Mouse (Mus musculus) thymus, adult 18-20 months (tissue): ENCODE data around the gene Atxn7l2.
A peak's percentile ranks its signal among the peaks of the same experiment; 100 is the strongest.

Experiments
- DNase-seq, 2 experiments: peaks; one replicate each; pipeline ENCODE4 v3.0.0; 2022; ENCODE audit warnings: mixed read lengths in 2 of 2

Gene Atxn7l2

DNA sequence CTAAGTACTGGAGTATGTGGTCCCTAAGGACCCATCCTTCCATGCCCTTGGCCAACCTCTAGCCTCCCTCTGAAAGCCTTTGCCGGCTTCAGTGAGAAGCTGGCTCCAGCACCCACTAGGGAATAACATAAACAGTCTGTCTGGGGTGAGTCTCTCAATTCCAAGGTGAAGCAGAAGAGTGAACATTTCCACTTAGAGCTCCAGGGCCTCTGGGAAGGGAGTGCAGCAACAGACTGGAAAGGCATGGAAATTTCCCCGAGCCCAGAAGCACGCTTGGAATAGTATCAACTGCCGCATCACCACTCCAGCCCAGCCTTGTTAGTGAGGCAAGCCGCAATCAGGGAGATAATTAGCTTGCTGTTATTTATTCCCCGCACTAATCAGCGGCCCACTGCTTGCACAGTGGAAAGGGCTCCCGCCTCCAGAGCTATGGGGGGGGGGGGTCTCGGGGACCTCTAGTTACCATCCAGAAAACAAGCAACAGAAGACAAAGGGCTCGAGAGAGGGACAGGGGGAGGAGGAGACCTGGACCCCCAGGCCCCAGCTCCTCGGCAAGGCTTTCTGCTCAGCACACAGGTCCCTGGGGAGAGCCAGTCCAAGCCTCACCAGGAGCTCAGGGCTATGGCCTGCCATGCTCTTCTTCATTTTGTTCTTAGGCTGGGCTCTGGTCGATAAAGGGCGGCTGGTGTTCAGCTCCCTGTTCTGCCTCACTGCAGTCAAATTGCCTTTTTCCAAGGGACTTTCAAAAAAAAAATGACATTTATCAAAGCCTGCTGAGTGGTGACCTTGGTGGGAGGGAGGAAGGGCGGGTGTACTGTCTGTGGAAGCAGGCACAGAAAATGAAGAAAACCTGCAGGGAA lies 35.8 kb downstream of the Atxn7l2 start:
- DNase-seq, result no peak

GRCm38 (mm10) chr3:108169199-108169598 lies 41.5 kb downstream of the Atxn7l2 start:
- DNase-seq, result no peak

- DNase-seq, result no peak
Measured at GRCm38 (mm10) chr3:108167499-108167898, 43.2 kb downstream of the Atxn7l2 start.

- no peak for DNase-seq
Measured at GRCm38 (mm10) chr3:108166486-108167211, 44.1 kb downstream of the Atxn7l2 start.

DNA sequence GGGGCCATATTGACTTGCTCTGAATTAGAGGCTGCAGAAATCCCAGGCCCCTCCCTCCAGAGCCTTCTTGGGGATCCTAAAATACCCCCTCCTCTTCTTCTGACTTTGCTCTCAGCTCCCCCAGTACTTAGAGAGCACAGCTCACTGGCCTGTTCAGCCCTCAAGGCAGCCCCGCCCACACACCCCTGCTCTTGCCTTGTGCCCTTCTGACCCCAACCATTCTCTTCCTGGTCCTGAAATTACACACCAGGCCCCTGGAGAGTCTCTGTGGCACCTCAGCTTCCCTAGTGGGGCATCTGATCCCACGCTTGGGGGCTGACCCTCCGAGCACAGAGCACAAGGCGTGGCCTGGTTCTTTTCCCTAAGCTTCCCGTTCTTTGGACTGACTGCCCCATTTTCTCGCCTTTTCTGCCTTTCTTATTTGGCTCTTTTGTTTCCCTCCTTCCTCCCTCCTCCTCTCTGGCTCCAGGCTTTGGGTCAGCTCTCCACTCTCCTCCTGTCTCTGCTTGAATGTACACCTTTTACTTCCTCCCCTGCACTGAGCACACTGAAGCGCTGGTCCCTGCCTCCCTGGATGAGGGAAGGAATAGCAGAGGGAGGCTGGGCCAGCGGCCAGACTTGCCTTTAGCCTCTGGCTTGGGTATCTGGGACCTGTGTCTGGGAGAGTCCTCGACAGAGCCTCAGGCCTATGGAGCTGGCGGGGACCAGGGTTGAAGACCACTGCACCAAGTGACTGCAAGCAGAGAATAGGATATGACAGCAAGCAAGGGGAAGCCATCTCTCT lies 45.0 kb downstream of the Atxn7l2 start:
- DNase-seq, result no peak

DNA sequence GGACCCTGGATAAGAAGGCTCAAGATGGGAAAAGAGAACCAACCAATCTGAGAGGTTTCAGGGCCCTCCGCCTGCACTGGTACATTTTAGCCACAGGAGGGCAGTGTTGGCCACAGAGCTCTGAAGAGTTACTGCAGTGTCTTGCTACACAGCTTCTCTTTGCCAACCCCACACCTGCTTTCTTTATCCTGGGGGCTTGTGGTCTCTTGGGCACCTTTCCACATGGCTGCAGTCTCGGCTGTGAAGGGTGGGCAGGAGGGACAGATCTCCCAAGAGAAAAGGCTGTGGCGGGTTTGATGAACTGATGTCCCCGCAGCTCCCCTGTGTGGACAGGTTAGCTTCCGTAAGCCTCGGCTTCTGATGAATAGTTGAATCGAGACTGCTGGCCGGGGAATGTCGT lies 45.9 kb downstream of the Atxn7l2 start:
- DNase-seq, result peak; percentile 54 to 55

DNA sequence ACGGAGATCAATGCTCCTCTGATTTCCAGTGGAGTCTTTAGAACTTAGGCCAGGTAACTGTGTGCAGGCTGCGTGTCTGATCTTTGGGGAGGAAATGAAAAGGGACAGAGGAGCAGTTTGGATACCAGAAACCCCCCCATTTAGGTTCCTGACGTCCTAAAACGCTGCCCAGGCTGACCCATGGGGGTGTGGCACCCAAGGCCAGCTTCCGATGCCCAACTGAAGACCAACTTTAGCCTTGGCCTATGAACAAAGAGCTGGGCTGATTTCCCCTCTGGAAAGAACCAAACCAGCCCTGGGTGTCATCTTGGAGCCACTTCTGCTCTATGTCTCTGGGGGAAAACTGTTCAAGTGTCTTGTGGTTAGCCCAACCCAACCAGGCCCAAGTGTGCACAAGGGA lies 46.6 kb downstream of the Atxn7l2 start:
- DNase-seq, result no peak

DNA sequence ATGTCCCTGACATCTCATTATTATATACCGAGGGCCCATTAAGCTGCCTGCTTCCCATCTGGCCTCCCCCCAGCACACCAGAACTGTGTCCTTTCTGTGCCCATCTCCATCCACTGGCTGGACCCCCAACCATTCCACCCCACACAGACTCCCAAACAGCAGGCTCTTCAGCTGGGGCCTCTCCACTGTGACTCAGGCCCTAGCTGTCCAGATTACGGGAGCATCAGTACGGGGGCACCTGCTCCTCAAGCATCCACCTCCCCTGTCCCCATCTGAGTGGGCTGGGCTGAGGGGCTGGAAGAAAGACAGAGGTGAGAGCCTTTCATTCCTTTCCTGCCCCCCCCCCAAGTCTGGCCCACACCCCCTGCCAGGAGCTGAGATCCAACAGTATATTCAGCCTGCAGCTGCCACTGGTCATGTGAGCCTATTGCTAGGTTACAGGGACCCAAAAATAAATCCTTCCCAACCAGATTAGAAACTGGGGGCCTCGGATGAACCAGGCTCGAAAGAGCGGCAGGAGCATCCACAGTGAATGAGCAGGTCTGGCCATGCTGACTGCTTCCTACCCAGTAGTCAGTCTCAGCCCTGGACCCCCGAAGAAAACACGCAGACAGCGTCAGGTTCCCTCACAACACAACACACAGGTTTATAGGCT lies 52.2 kb downstream of the Atxn7l2 start:
- no peak for DNase-seq

DNA sequence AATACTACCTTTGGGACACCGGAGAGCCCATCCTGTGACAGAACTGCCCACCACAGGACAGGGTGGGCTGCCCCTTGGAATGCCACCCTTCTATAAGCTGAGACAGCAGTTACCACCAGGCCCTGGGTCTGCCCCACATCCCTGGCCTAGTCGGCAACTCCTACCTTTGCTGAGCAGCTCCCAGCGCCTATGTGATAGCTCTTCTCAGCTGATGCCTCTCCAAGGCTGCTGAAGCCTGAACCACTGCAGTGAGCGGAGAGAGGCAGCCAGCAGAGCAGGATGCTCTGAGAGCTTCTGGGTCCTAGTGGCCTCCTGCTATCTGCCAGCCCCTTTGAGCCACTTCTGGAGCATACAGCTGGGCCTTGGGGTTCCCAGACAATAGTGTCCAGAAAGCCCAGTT lies 56.1 kb downstream of the Atxn7l2 start, which contains the start of gene Gpr61:
Gpr61 (minus strand) TSS at position 227 of the 400 bp plus-strand sequence.
- DNase-seq, result no peak

DNA sequence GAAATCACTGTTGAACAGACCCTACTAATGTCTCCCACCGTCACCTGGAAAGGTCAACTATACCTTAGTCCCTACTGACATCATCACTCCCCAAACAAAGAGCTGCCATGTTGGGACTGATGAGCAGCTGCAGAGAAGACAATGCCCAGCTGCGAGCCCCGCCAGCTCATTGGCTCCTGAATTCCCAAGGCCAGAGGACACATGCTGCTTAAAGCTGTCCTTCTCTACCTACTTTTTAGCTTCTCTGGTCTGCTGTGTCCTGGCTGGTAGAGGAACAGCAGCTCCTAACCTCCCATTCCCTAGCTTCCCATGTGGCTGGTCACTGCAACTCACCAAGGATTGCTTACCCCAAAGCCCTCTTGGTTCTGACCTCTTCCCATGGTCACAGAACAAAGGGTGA lies 58.4 kb downstream of the Atxn7l2 start:
- no peak for DNase-seq
